Mouse (Mus musculus): ENCODE measurements around the gene Phlpp1. TPM values are rescaled to one million over a fixed set of nuclear protein-coding genes. Genes with fewer than 3 reads are reported as not detected.

The Phlpp1 gene
- 17.2 TPM for polyA plus RNA-seq (2017; shearing (Covaris generic))

DNA sequence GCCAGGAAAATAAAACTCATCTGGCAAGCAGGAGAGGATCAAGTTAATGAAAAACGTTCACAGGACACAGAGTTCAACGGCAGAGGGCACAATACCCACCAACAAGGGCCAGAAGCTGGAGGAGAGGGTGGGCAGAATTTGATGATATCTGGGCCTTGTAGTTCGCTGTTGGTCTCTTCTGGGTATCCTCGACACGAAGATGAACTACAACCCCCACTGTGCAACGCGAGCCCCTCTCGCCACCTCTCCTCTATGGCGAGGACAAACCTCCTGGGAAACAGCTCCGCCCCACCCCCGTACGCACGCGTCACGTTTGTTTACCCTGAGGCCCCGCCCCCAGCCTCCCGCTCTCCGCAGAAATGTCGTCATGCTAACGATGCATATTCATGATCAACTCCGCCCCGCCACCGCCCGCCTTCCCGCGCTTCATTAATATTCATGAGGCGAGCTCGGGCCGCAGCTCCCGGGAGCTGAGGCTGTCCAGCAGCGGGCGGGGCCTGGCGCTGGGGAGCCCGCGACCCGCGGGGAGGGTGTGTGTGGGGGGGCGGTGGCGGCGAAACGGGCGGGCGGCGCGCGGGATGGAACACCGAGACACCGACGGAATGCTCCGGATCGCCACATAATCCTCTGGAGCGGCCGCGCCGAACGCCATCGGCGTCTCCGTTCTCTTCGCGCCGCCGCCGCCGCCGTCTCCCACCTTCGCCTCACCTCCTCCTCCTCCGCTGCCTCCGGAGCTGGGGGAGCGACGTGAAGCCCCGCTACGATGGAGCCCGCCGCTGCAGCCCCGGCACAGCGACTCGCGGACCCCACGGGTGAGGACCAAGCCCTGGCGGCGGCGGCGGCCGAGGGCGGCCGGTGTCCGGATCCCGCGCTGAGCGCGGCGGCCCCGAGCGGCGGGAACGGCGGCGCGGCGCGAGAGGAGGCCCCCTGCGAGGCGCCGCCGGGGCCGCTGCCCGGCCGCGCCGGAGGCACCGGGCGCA is at the start of gene Phlpp1:
TSS of gene Phlpp1 (plus strand) at position 512 of the 980 bp plus-strand sequence.

Other genes starting within 250 kb of the Phlpp1 start
- 6.5 TPM for gene Zcchc2, start 181.3 kb upstream of the Phlpp1 start, polyA plus RNA-seq (2017; shearing (Covaris generic))

All from inflammation-experienced regulatory T-cells, adult 16 weeks (primary cell).